Mouse (Mus musculus): Measurements from ENCODE around the gene Ykt6. TPM values are rescaled to one million over a fixed set of nuclear protein-coding genes. Genes with fewer than 3 reads are reported as not detected.
A peak's percentile ranks its signal among the peaks of the same experiment; 100 is the strongest.
"Not testable (repeated sequence)": the region's sequence is repeated elsewhere in the genome, so short reads cannot be mapped to it uniquely, and the experiment has no call there.

Gene Ykt6
- polyA plus RNA-seq, 1 experiment from 2014 or later, result 52.8 TPM

DNA sequence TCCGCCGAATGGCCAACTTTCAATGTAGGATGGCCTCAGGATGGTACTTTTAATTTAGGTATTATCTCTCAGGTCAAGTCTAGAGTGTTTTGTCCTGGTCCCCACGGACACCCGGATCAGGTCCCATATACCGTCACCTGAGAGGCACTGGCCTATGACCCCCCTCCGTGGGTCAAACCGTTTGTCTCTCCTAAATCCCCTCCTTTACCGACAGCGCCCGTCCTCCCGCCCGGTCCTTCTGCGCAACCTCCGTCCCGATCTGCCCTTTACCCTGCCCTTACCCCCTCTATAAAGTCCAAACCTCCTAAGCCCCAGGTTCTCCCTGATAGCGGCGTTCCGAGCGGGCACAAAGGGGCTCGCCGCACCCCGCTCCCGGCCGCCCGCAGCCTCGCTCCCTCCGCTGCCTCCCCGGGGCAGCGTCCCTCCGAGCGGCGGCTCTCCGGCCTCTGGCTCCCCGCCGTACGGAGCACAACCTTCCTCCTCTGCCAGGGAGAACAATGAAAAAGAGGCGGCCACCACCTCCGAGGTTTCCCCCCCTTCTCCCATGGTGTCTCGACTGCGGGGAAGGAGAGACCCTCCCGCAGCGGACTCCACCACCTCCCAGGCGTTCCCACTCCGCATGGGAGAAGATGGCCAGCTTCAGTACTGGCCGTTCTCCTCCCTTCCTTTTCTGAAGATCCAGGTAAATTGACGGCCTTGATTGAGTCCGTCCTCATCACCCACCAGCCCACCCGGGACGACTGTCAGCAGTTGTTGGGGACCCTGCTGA is 51.7 kb downstream of the Ykt6 start:
- H3K4me3 ChIP-seq (replicated peaks), result peak overlapping the region; percentile 39
- not testable (repeated sequence) for H3K4me1 ChIP-seq (replicated peaks); H3K9ac ChIP-seq (replicated peaks); H3K9me3 ChIP-seq; H3K36me3 ChIP-seq; H3K27ac ChIP-seq; ATAC-seq (ENCODE audit: insufficient number of reproducible peaks, insufficient read depth, low FRiP score, low TSS enrichment, low read depth)
- H3K27me3 ChIP-seq, result peaks cover 34% of the 10 kb centered on the region
- 2% methylated on average over 20 of the region's 49 CpGs for WGBS
- peak overlapping the region; percentile 60 for H3K4me2 ChIP-seq

DNA sequence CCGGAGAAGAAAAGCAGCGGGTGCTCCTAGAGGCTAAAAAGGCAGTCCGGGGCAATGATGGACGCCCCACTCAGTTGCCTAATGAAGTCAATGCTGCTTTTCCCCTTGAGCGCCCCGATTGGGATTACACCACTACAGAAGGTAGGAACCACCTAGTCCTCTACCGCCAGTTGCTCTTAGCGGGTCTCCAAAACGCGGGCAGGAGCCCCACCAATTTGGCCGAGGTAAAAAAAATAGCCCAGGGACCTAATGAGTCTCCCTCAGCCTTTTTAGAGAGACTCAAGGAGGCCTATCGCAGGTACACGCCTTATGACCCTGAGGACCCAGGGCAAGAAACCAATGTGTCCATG is 52.3 kb downstream of the Ykt6 start:
- H3K4me3 ChIP-seq (replicated peaks); H3K9ac ChIP-seq (replicated peaks); H3K9me3 ChIP-seq; H3K4me1 ChIP-seq (replicated peaks); ATAC-seq (ENCODE audit: insufficient number of reproducible peaks, insufficient read depth, low FRiP score, low TSS enrichment, low read depth); H3K36me3 ChIP-seq; H3K27ac ChIP-seq: not testable (repeated sequence)
- 18% methylated on average over 9 of the region's 13 CpGs for WGBS
- Histone ChIP-seq H3K4me2 (peak overlapping the region; percentile 45), H3K27me3 (peaks cover 34% of the 10 kb centered on the region)

DNA sequence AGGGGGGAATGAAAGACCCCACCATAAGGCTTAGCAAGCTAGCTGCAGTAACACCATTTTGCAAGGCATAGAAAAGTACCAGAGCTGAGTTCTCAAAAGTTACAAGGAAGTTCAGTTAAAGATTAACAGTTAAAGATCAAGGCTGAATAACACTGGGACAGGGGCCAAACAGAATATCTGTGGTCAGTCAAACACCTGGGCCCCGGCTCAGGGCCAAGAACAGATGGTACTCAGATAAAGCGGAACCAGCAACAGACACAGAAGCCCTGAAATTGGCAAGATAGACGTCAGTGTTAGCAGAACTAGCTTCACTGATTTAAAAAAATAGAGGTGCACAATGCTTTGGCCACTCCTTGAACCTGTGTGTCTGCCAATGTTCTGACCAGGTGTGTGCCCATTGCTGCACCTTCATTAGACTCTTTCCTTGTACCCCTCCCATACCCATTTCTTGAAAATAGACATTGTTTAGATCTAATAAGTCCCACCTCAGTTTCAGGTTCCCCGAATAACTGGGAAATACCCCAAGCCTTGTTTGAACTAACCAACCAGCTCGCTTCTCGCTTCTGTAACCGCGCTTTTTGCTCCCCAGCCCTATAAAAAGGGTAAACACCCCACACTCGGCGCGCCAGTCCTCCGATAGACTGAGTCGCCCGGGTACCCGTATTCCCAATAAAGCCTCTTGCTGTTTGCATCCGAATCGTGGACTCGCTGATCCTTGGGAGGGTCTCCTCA is 55.4 kb downstream of the Ykt6 start:
- H3K27ac ChIP-seq; H3K4me1 ChIP-seq (replicated peaks); H3K4me3 ChIP-seq (replicated peaks); H3K4me2 ChIP-seq; H3K36me3 ChIP-seq; H3K9me3 ChIP-seq; H3K9ac ChIP-seq (replicated peaks); ATAC-seq (ENCODE audit: insufficient number of reproducible peaks, insufficient read depth, low FRiP score, low TSS enrichment, low read depth): not testable (repeated sequence)
- peaks cover 14% of the 10 kb centered on the region for H3K27me3 ChIP-seq
- 81% methylated on average over 3 of the region's 18 CpGs for WGBS

DNA sequence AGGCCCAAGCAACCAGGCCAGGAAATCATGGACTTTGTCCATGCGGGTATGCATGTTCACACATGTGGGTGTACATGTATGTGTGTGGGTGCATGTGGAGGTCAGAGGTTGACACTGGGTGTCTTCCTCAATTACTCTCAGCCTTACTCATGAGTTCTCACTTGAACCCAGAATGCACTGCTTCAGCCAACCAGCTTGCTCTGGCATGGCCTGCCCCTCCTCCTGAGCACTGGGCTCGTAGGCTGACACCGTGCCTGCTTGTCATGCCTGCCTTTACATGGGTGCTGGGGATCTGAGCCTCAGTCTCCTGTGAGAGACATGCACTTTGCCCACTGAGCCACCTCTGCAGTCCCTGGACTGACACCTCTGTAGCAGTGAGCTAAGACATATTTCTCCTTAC is 56.4 kb downstream of the Ykt6 start:
- H3K9ac ChIP-seq (replicated peaks), result no peak overlapping the region
- no peak for ATAC-seq (ENCODE audit: insufficient number of reproducible peaks, insufficient read depth, low FRiP score, low TSS enrichment, low read depth)
- no peak overlapping the region for H3K4me2 ChIP-seq
- peaks cover 18% of the 10 kb centered on the region for H3K27me3 ChIP-seq
- no peak overlapping the region for H3K27ac ChIP-seq
- H3K4me3 ChIP-seq (replicated peaks), result no peak overlapping the region
- H3K4me1 ChIP-seq (replicated peaks), result no peaks in the 10 kb centered on the region
- no peaks in the 10 kb centered on the region for H3K36me3 ChIP-seq
- 91% methylated on average over 3 of the region's 3 CpGs for WGBS
- no peaks in the 10 kb centered on the region for H3K9me3 ChIP-seq

DNA sequence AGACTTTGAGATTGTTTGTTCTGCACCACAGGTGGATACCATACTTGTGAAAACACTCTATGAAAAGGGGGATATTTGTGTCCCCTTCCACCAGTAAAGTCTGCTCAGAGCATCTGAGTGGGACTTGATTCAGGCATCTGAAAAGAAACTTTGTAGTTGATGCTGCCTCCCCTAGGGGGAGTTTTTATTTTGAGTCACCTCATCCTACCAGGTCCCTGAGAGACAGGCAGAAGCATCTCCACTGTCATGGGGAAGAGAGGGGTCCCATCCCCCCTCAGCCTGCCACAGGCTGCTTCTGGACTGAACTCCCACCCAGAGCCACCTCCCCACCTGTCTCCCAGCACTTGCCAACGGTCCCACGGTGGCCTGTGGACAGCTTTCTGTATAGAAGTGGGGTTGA is 57.9 kb downstream of the Ykt6 start:
- peaks cover 14% of the 10 kb centered on the region for H3K27me3 ChIP-seq
- H3K4me2 ChIP-seq, result no peak overlapping the region
- ATAC-seq (ENCODE audit: insufficient number of reproducible peaks, insufficient read depth, low FRiP score, low TSS enrichment, low read depth), result no peak
- no peak overlapping the region for H3K9ac ChIP-seq (replicated peaks)
- H3K4me3 ChIP-seq (replicated peaks), result no peak overlapping the region
- no peaks in the 10 kb centered on the region for H3K4me1 ChIP-seq (replicated peaks)
- no peaks in the 10 kb centered on the region for H3K36me3 ChIP-seq
- 75% methylated on average over 2 of the region's 2 CpGs for WGBS
- H3K27ac ChIP-seq, result no peak overlapping the region
- no peaks in the 10 kb centered on the region for H3K9me3 ChIP-seq

DNA sequence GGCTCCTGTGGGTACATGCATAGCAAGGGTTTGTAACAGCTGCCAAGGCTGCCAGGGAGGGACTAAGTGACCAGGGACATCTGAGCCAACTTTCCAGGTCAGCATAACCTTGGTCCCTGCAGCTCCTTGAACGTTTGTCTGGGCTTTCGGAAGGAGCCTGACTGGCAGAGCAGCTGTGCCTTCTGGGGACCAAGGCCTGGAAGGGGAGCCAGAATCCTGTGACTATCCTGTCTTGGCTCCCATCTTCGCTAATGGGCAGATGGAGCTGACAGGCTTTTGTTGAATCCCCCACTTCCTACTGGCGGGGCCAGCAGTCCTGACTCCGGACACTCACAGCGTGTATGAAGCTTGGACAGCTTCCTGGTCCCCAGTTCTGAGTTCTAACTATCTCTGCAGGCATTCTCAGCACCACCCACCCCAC is 59.5 kb downstream of the Ykt6 start:
- H3K4me3 ChIP-seq (replicated peaks), result no peak overlapping the region
- ATAC-seq (ENCODE audit: insufficient number of reproducible peaks, insufficient read depth, low FRiP score, low TSS enrichment, low read depth), result no peak
- no peaks in the 10 kb centered on the region for H3K9me3 ChIP-seq
- WGBS, result 80% methylated on average over 6 of the region's 6 CpGs
- H3K36me3 ChIP-seq, result no peaks in the 10 kb centered on the region
- H3K4me1 ChIP-seq (replicated peaks), result no peaks in the 10 kb centered on the region
- H3K9ac ChIP-seq (replicated peaks), result no peak overlapping the region
- no peak overlapping the region for H3K27ac ChIP-seq
- H3K4me2 ChIP-seq, result no peak overlapping the region
- H3K27me3 ChIP-seq, result 0 out of 2 replicates have a peak, but pooled peaks cover 7% of the 10 kb centered on the region

DNA sequence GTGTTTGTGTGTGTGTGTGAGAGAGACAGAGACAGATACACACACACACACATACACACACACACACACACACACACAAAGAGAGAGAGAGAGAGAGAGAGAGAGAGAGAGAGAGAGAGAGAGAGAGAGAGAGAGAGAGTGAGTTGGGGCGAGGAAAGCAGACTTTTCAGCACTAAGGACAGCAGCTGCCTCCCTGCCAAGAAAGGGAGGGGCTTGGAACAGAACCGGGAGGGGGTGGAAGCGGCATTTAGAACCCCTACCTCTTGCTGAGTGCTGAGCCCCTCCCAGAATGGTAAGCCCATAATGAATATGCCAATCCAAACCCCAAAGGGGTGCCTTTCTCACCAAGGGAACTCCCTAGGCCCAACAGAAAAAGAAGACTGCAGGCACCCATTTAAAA is 60.9 kb downstream of the Ykt6 start:
- H3K4me3 ChIP-seq (replicated peaks), result no peak overlapping the region
- 0 out of 2 replicates have a peak, but pooled peaks cover 7% of the 10 kb centered on the region for H3K27me3 ChIP-seq
- no peak overlapping the region for H3K9ac ChIP-seq (replicated peaks)
- no peak for ATAC-seq (ENCODE audit: insufficient number of reproducible peaks, insufficient read depth, low FRiP score, low TSS enrichment, low read depth)
- no peaks in the 10 kb centered on the region for H3K4me1 ChIP-seq (replicated peaks)
- H3K9me3 ChIP-seq, result no peaks in the 10 kb centered on the region
- WGBS, result 2% methylated on average over 3 of the region's 3 CpGs
- no peaks in the 10 kb centered on the region for H3K36me3 ChIP-seq
- H3K27ac ChIP-seq, result no peak overlapping the region
- H3K4me2 ChIP-seq, result no peak overlapping the region

DNA sequence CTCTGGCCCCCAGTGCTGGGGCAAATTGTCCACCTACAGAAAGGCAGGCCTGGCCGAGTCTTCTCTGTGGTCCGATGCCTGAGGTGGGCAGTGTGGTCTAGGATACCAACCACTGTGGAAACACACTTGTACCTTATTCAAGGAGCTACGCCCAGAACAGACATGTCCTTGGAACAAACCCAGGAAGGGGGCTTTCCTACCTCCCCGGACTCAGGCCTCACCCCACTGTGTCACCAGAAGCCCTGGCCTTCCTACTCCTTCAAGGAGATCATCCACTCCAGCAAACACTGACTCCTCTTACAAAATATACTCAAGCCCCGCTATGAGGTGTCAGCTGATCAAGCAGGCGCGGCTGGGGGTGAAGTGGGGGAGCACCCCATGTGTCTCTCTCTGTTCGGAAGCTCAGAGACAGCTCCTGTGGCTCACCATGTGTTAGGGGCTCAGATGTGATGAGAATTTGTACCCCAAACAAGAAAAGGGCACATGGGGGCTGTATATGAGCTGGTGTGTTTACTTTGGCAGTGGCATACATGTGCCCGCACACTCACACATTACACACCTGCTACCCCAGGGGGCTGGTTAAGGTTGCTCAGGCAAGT is 61.4 kb downstream of the Ykt6 start:
- Histone ChIP-seq H3K9ac (replicated peaks) (no peak overlapping the region), H3K27ac (no peak overlapping the region), H3K27me3 (0 out of 2 replicates have a peak, but pooled peaks cover 7% of the 10 kb centered on the region), H3K4me3 (replicated peaks) (no peak overlapping the region), H3K4me1 (replicated peaks) (no peaks in the 10 kb centered on the region), H3K9me3 (no peaks in the 10 kb centered on the region), H3K4me2 (no peak overlapping the region), H3K36me3 (no peaks in the 10 kb centered on the region)
- ATAC-seq (ENCODE audit: insufficient number of reproducible peaks, insufficient read depth, low FRiP score, low TSS enrichment, low read depth), result no peak
- WGBS, result 66% methylated on average over 9 of the region's 9 CpGs

Other genes starting within 250 kb of the Ykt6 start
- 168 and 177 TPM in 2 replicates for gene Mrps24, start 240.0 kb upstream of the Ykt6 start, polyA plus RNA-seq (2016; fragmentation: Nextera tagmentation; extraction: Ambion mirVana)
- gene Urgcp, start 193.3 kb upstream of the Ykt6 start, polyA plus RNA-seq (2016; fragmentation: Nextera tagmentation; extraction: Ambion mirVana), result 24.6 and 25.7 TPM in 2 replicates
- gene Dbnl, start 167.2 kb upstream of the Ykt6 start, polyA plus RNA-seq (2016; fragmentation: Nextera tagmentation; extraction: Ambion mirVana), result 122 and 123 TPM in 2 replicates
- 36.5 and 39.0 TPM in 2 replicates for gene Pgam2, start 152.0 kb upstream of the Ykt6 start, polyA plus RNA-seq (2016; fragmentation: Nextera tagmentation; extraction: Ambion mirVana)
- gene Polm, start 117.7 kb upstream of the Ykt6 start, polyA plus RNA-seq (2016; fragmentation: Nextera tagmentation; extraction: Ambion mirVana), result 9.0 and 10.0 TPM in 2 replicates
- gene Aebp1, start 93.7 kb upstream of the Ykt6 start, polyA plus RNA-seq (2016; fragmentation: Nextera tagmentation; extraction: Ambion mirVana), result 12.5 and 15.2 TPM in 2 replicates
- 127 and 129 TPM in 2 replicates for gene Pold2, start 77.4 kb upstream of the Ykt6 start, polyA plus RNA-seq (2016; fragmentation: Nextera tagmentation; extraction: Ambion mirVana)
- gene Myl7, start 56.9 kb upstream of the Ykt6 start, polyA plus RNA-seq (2016; fragmentation: Nextera tagmentation; extraction: Ambion mirVana), result 1.3 and 2.4 TPM in 2 replicates
- 0.78 and 0.90 TPM in 2 replicates for gene Gck, start 5.6 kb upstream of the Ykt6 start, polyA plus RNA-seq (2016; fragmentation: Nextera tagmentation; extraction: Ambion mirVana)
- 0.74 and 0.91 TPM in 2 replicates for gene Camk2b, start 110.7 kb downstream of the Ykt6 start, polyA plus RNA-seq (2016; fragmentation: Nextera tagmentation; extraction: Ambion mirVana)
- gene A730071L15Rik, start 244.3 kb downstream of the Ykt6 start, polyA plus RNA-seq (2016; fragmentation: Nextera tagmentation; extraction: Ambion mirVana), result 0.42 and 0.65 TPM in 2 replicates
- 49.4 and 51.3 TPM in 2 replicates for gene Nudcd3, start 244.7 kb downstream of the Ykt6 start, polyA plus RNA-seq (2016; fragmentation: Nextera tagmentation; extraction: Ambion mirVana)